Mouse (Mus musculus) C2C12 (cell line): ENCODE results near the gene Adamts20.

Source experiments
- CTCF ChIP-seq: IDR thresholded peaks from one replicate; pipeline ENCODE4 v1.5.1; 2011; ENCODE audit not compliant: control insufficient read depth, insufficient read depth, insufficient read length
- USF1 ChIP-seq: IDR thresholded peaks from one replicate; pipeline ENCODE4 v1.6.1; 2011; ENCODE audit warnings: low read depth, mild to moderate bottlenecking, control low read depth, moderate library complexity

DNA sequence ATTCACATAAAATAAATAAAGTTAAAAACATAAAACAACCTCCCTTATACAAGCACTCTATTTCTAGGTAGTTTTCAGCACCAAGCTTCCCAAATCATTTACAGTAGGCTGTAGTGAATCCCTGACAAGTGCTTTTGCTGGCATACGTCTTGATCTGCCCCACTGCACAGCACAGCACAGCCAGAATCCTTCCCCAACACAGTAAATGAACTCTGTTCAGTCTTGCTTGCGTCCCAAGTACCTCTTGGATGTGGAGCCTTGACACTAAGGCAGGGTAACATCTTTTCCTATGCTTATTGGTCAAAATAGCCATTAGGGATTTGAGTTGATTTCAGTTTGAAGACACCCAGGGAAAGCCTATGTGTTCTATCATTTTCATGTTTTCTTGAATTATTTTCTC lies 228.5 kb downstream of the Adamts20 start:
- TF ChIP-seq CTCF, result no peak
- TF ChIP-seq USF1, result no peak
